In the genomic region with DNA sequence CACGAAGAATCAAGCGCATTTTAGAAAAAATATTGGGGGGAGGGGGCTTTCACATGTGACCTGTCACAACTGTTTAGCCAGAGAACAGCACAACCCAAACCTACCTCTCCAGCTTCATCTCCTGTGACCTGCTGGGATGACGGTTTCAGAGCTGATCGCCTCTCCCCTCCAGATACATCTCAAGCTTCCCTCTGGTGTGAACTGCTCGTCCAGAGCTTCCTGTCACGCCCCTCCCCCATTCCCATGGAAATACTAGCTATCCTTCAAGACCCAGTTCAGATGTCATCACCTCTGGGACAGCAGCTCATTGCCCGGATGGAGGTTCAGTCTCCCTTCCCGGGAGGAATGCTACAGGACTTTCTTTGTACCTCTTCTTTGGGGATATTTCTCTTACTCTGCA, we compare ENCODE assay signal across 11 mouse cellular contexts. TPM values are rescaled to one million over a fixed set of nuclear protein-coding genes. Genes with fewer than 3 reads are reported as not detected.
DNase-seq lines count a peak whose midpoint lies in the region; ATAC-seq lines count a peak whose summit lies in the region.
"Had no signal": no experiment of that assay in that cellular context is flagged by ENCODE, and none has a peak within 500 bp of the region (broad histone marks: within the 10 kb centered on the region; RNA-seq: fewer than 3 reads in every experiment).

No protein-coding gene starts in this region.

- no peak overlapping the region for H3K9ac ChIP-seq in liver, embryonic 11.5 days (ENCODE audit: low read depth, low read length)
- no peak overlapping the region for H3K9ac ChIP-seq in embryonic facial prominence, embryonic 12.5 days
- H3K9ac ChIP-seq in midbrain, embryonic 14.5 days (replicated peaks; ENCODE audit: low read length): no peak overlapping the region
- H3K9ac ChIP-seq: forebrain, embryonic 15.5 days; limb, embryonic 15.5 days had no signal

- H3K27me3 ChIP-seq in liver, embryonic 11.5 days (replicated peaks; ENCODE audit: control insufficient read depth, insufficient read depth, low read length): no peaks in the 10 kb centered on the region
- H3K27me3 ChIP-seq in embryonic facial prominence, embryonic 12.5 days: no peaks in the 10 kb centered on the region
- H3K27me3 ChIP-seq in midbrain, embryonic 14.5 days (ENCODE audit: control insufficient read depth, insufficient read depth, low read length): no peaks in the 10 kb centered on the region
- H3K27me3 ChIP-seq: forebrain, embryonic 15.5 days; limb, embryonic 15.5 days had no signal

- peaks cover 3% of the 10 kb centered on the region for H3K4me1 ChIP-seq in liver, embryonic 11.5 days (replicated peaks; ENCODE audit: control insufficient read depth, insufficient read depth, low read length)
- peaks cover 13% of the 10 kb centered on the region; the same call in 1 of the 2 replicates for H3K4me1 ChIP-seq in embryonic facial prominence, embryonic 12.5 days
- H3K4me1 ChIP-seq in midbrain, embryonic 14.5 days (ENCODE audit: control insufficient read depth, insufficient read depth, low read length): peaks cover 9% of the 10 kb centered on the region; the same call in 1 of the 2 replicates

- no peak overlapping the region for H3K27ac ChIP-seq in liver, embryonic 11.5 days (ENCODE audit: low read depth, low read length)
- 0 out of 2 replicates have a peak overlapping the region, but pooled peaks have one; percentile 37 for H3K27ac ChIP-seq in embryonic facial prominence, embryonic 12.5 days
- H3K27ac ChIP-seq in midbrain, embryonic 14.5 days (replicated peaks; ENCODE audit: low read depth, low read length): 0 out of 2 replicates have a peak overlapping the region, but pooled peaks have one; percentile 20
- H3K27ac ChIP-seq: forebrain, embryonic 15.5 days; limb, embryonic 15.5 days had no signal

- no peak for DNase-seq in liver, embryonic 11.5 days (ENCODE audit: low spot score)
- DNase-seq in liver: no peak
- peak; percentile 43 for DNase-seq in heart, postnatal 4 days
- DNase-seq in midbrain, embryonic 14.5 days: no peak
- no peak for DNase-seq in adrenal gland, adult 8-10 months
- DNase-seq in spleen, postnatal 14 days (ENCODE audit: low spot score in 2 of 2): no peak

- H3K36me3 ChIP-seq in liver, embryonic 11.5 days (ENCODE audit: control insufficient read depth, insufficient read depth, low read length): no peaks in the 10 kb centered on the region
- H3K36me3 ChIP-seq in embryonic facial prominence, embryonic 12.5 days: no peaks in the 10 kb centered on the region
- H3K36me3 ChIP-seq in midbrain, embryonic 14.5 days (ENCODE audit: control insufficient read depth, insufficient read depth, low read length): no peaks in the 10 kb centered on the region
- H3K36me3 ChIP-seq: forebrain, embryonic 15.5 days had no signal

- 0 out of 2 replicates have a peak overlapping the region, but pooled peaks have one; percentile 22 for H3K4me2 ChIP-seq in liver, embryonic 11.5 days
- H3K4me2 ChIP-seq in embryonic facial prominence, embryonic 12.5 days (replicated peaks): peak overlapping the region; percentile 5; the same call in 1 of the 2 replicates
- H3K4me2 ChIP-seq in midbrain, embryonic 14.5 days (ENCODE audit: low read length): no peak overlapping the region
- H3K4me2 ChIP-seq: forebrain, embryonic 15.5 days; limb, embryonic 15.5 days had no signal

- no peaks in the 10 kb centered on the region for H3K9me3 ChIP-seq in liver, embryonic 11.5 days (ENCODE audit: control insufficient read depth, low read length)
- H3K9me3 ChIP-seq in embryonic facial prominence, embryonic 12.5 days: no peaks in the 10 kb centered on the region
- H3K9me3 ChIP-seq in midbrain, embryonic 14.5 days (ENCODE audit: control insufficient read depth, low read length): no peaks in the 10 kb centered on the region
- H3K9me3 ChIP-seq: forebrain, embryonic 15.5 days; G1E; limb, embryonic 15.5 days had no signal

- ATAC-seq in liver, embryonic 11.5 days (replicated peaks; ENCODE audit: low FRiP score): no peak
- no peak for ATAC-seq in embryonic facial prominence, embryonic 12.5 days (ENCODE audit: insufficient number of reproducible peaks, insufficient read depth, low FRiP score, low TSS enrichment)
- ATAC-seq in midbrain, embryonic 14.5 days (ENCODE audit: low FRiP score, low TSS enrichment): no peak
- ATAC-seq in granulocyte monocyte progenitor cell, adult 5-6 weeks (replicated peaks; ENCODE audit: poor library complexity, severe bottlenecking): no peak
- ATAC-seq: forebrain, embryonic 15.5 days had no signal

- no peak overlapping the region for H3K4me3 ChIP-seq in liver, embryonic 11.5 days (ENCODE audit: low read depth, low read length)
- no peak overlapping the region for H3K4me3 ChIP-seq in embryonic facial prominence, embryonic 12.5 days
- no peak overlapping the region for H3K4me3 ChIP-seq in midbrain, embryonic 14.5 days (replicated peaks; ENCODE audit: low read depth, low read length)
- H3K4me3 ChIP-seq: forebrain, embryonic 15.5 days; limb, embryonic 15.5 days had no signal

- WGBS in liver, embryonic 11.5 days: 34% methylated on average over 8 of the region's 8 CpGs
- 16% methylated on average over 8 of the region's 8 CpGs for WGBS in embryonic facial prominence, embryonic 12.5 days
- 59% methylated on average over 8 of the region's 8 CpGs for WGBS in midbrain, embryonic 14.5 days

RNA-seq across cellular contexts. Expression of a gene that starts 5.7 kb away (rescaled TPM):
- 2.5 and 5.4 TPM in 2 replicates for polyA plus RNA-seq in liver, embryonic 11.5 days (2014; fragmentation: Nextera tagmentation; extraction: Ambion mirVana)
- polyA plus RNA-seq in embryonic facial prominence, embryonic 12.5 days (2016; fragmentation: Nextera tagmentation; extraction: Ambion mirVana): 3.0 and 4.4 TPM in 2 replicates
- total RNA-seq in heart, postnatal 4 days (2021): 1 to 10 TPM; 1.7 to 2.4 TPM
- 2.9 and 3.0 TPM in 2 replicates for polyA plus RNA-seq in midbrain, embryonic 14.5 days (2014; fragmentation: Nextera tagmentation; extraction: Ambion mirVana)
- total RNA-seq in adrenal gland, adult 8-10 months (2022): 1 to 10 TPM; 1.5 to 2.7 (median 2.4) TPM
- 1.6 TPM in 1 of 2 replicates, not detected in the other for total RNA-seq in granulocyte monocyte progenitor cell, adult 5-6 weeks (2014; fragmentation: Nextera tagmentation)
- total RNA-seq in granulocyte monocyte progenitor cell, adult 5-6 weeks (2017): 0.67 and 1.3 TPM in 2 replicates
- polyA plus RNA-seq: G1E had no signal

RNA-seq across cellular contexts. Expression of a gene that starts 12.8 kb away (rescaled TPM):
- 68.1 and 74.5 TPM in 2 replicates for polyA plus RNA-seq in liver, embryonic 11.5 days (2014; fragmentation: Nextera tagmentation; extraction: Ambion mirVana)
- polyA plus RNA-seq in embryonic facial prominence, embryonic 12.5 days (2016; fragmentation: Nextera tagmentation; extraction: Ambion mirVana): 77.0 and 79.1 TPM in 2 replicates
- 10 to 100 TPM; 65.1 to 65.5 TPM for total RNA-seq in heart, postnatal 4 days (2021)
- 46.4 and 50.7 TPM in 2 replicates for polyA plus RNA-seq in midbrain, embryonic 14.5 days (2014; fragmentation: Nextera tagmentation; extraction: Ambion mirVana)
- 10 to 100 TPM; 83.4 to 93.7 (median 91.9) TPM for total RNA-seq in adrenal gland, adult 8-10 months (2022)
- 24.8 and 45.6 TPM in 2 replicates for total RNA-seq in granulocyte monocyte progenitor cell, adult 5-6 weeks (2014; fragmentation: Nextera tagmentation)
- 55.0 and 56.5 TPM in 2 replicates for total RNA-seq in granulocyte monocyte progenitor cell, adult 5-6 weeks (2017)

RNA-seq across cellular contexts. Expression of a gene that starts 40.7 kb away (rescaled TPM):
- polyA plus RNA-seq in liver, embryonic 11.5 days (2014; fragmentation: Nextera tagmentation; extraction: Ambion mirVana): 361 and 387 TPM in 2 replicates
- polyA plus RNA-seq in embryonic facial prominence, embryonic 12.5 days (2016; fragmentation: Nextera tagmentation; extraction: Ambion mirVana): 213 and 231 TPM in 2 replicates
- total RNA-seq in heart, postnatal 4 days (2021): 10 to 100 TPM; 43.5 to 56.8 TPM
- 79.8 and 103 TPM in 2 replicates for polyA plus RNA-seq in midbrain, embryonic 14.5 days (2014; fragmentation: Nextera tagmentation; extraction: Ambion mirVana)
- total RNA-seq in adrenal gland, adult 8-10 months (2022): 10 to 100 TPM; 15.2 to 32.4 (median 20.6) TPM
- total RNA-seq in granulocyte monocyte progenitor cell, adult 5-6 weeks (2014; fragmentation: Nextera tagmentation): 233 and 243 TPM in 2 replicates
- total RNA-seq in granulocyte monocyte progenitor cell, adult 5-6 weeks (2017): 318 and 327 TPM in 2 replicates

Comparison
In these comparisons a context has a peak if more than half of its experiments do, and no peak if none do; other contexts are left out.
1. RNA of a gene that starts 40.7 kb away (total RNA-seq): 233 to 327 TPM in granulocyte monocyte progenitor cell, adult 5-6 weeks; 43.5 to 56.8 TPM in heart, postnatal 4 days and 15.2 to 32.4 TPM in adrenal gland, adult 8-10 months; every median in the first group is over 4 times any median in the second.